Mouse (Mus musculus) thymus, adult 2 months (tissue): ENCODE data around the gene Bcam.

ENCODE experiments used
- CTCF ChIP-seq: fragments of 200-500 bp; IDR thresholded peaks from 2 replicates; pipeline ENCODE4 v1.5.1; 2012; ENCODE audit warnings: mild to moderate bottlenecking, control low read depth, low read length, moderate library complexity, borderline replicate concordance; ENCODE audit not compliant: control insufficient read depth, poor library complexity, insufficient read depth; ENCODE audit errors: extremely low read depth
- POLR2A ChIP-seq: fragments of 200-500 bp; IDR thresholded peaks from 2 replicates; pipeline ENCODE4 v1.6.1; 2012; ENCODE audit warnings: mild to moderate bottlenecking, low read length, control low read depth, moderate library complexity; ENCODE audit not compliant: control insufficient read depth, poor library complexity, insufficient read depth; ENCODE audit errors: extremely low read depth

DNA sequence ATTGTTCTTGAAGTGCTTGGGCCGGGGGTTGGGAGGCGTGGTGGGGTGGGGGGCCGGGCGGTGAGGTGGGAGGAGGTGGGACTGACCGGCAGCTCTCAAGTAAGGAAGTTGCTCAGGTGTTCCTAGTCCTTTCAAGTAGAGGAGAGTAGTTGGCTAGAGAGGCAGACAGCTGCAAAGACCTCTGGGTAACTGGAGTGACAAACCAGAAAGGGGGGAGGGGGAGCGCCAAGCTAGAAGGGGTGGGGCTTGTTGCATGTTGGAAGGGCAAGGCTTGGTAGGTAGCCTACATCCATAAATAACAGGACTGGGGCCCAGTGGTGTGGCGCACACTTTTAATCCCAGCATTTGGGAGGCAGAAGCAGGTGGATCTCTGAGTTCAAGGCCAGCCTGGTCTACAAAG, 10.9 kb upstream of the Bcam start:
- TF ChIP-seq CTCF (no peak), POLR2A (no peak)
